Mouse (Mus musculus) neutrophil, adult 59 days (primary cell): ENCODE results near the gene Eda2r. TPM values are rescaled to one million over a fixed set of nuclear protein-coding genes. Genes with fewer than 3 reads are reported as not detected.

Experiments used
- total RNA-seq, 2 experiments: library from RNA; stranded (reverse); gene quantifications; 1 replicate in 1 of 2; 2 replicates in 1 of 2; pipeline ENCODE4 v1.2.4; 2023

The Eda2r gene
- total RNA-seq = not detected

DNA sequence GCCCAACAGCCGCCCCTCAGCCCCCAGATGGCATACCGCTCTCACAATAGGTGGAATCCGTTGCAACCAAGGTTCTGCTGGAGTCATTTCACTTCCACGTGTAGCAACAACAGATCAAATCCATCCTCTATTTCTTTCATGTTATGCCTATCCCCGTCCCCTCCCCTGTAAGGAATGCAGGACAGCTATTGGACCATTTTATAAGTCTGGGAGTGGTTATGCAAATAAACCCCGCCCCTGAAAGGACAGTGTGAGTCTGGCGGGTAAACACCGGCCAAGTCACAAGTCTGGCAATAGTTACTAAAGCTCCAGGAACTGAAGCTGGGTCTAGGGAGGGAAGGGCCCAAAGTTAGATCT, at the start of gene Eda2r:
TSS of gene Eda2r (minus strand) at position 152 of the 357 bp plus-strand sequence.

